Mouse (Mus musculus) heart, postnatal 10 days (tissue): ENCODE data around the gene Cnfn. TPM values are rescaled to one million over a fixed set of nuclear protein-coding genes. Genes with fewer than 3 reads are reported as not detected.
"Not testable (repeated sequence)": the region's sequence is repeated elsewhere in the genome, so short reads cannot be mapped to it uniquely, and the experiment has no call there.

ENCODE experiments used
- DNase-seq, 2 experiments: peaks; one replicate each; pipeline ENCODE4 v3.0.0; 2021
- intact Hi-C: fragments of 180-260 bp; cut with DNase I; formaldehyde crosslinking; loops from one replicate; pipeline ENCODE4 v1.15.1; 2025
- total RNA-seq, 2 experiments: library from RNA; stranded (reverse); gene quantifications; 2 replicates each; pipeline ENCODE4 v1.2.3; 2021

Cnfn gene
- total RNA-seq, 2 experiments from 2014 or later = not detected

- intact Hi-C loops = loop anchor here (5.0 kb wide), 1 partner anchor 94 kb away; no protein-coding TSS in a partner anchor
These were observed 7.0 kb upstream of the Cnfn start for GRCm38 (mm10) chr7:25376556-25376955.

DNA sequence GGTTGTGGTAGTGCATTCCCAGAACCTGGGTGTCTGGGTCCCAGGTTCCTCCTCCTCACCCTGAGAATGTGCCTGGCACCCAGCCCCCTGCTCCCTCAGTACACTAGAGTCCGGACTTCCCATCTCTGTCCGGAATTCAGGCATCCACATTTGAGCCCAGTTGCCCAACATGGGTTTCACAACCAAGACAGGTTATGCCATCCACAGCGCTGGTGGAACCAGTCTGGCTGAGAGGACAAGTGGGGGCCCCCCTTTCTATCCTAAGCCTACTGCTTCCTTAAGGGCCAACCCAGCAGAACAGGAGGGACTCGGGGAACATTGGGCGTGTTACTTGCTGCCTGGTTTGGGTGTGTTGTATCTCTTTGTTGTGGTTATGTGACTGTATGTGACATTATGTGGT, 2.9 kb upstream of the Cnfn start:
- DNase-seq = no peak
- intact Hi-C loops = no loop called here

More at GRCm38 (mm10) chr7:25376556-25376955, 7.0 kb upstream of the Cnfn start:
- peak; percentile 94 for DNase-seq

GRCm38 (mm10) chr7:25368333-25368732, 1.2 kb downstream of the Cnfn start:
- intact Hi-C loops = loop anchor here (2.0 kb wide), 1 partner anchor 34 kb away; no protein-coding TSS in a partner anchor

DNA sequence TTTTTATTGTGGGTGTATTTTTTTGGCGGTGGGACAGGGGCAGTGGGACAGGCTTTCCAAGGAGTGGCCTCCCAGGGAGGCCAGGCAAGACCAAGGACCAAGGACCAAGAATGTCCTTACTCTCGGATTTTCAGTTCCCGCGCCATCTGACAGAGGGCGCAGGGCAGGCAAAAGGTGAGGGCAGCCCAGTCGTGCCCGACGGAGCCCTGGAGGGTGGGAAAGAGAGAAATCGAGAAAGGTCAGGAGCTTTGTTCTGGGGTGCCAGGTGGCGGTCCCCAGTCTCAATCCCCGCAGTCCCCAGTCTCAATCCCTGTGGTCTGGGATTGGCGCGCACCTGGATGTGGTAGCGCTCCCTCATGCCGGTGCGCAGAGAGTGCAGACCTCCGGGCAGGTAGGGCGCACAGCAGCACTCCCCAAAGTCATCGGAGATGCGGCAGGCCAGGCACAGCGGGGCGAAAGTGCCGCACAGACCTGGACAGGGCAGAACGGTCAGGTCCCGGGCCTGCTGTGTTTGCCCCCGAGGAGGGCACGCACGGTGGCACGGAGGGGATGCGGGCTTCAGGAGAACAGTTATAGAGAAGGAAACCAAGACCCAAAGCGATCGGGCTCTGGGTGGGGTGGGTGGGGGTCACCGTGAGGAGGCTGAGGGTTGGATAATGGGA, 1.8 kb downstream of the Cnfn start:
- DNase-seq = peak; percentile 33 to 52
- intact Hi-C loops = loop anchor here (2.0 kb wide), 1 partner anchor 35 kb away; no protein-coding TSS in a partner anchor

More at GRCm38 (mm10) chr7:25368333-25368732, 1.2 kb downstream of the Cnfn start:
- DNase-seq = no peak

- intact Hi-C loops = no loop called here
- no peak for DNase-seq
These were observed 3.4 kb downstream of the Cnfn start for GRCm38 (mm10) chr7:25365937-25366625.

DNA sequence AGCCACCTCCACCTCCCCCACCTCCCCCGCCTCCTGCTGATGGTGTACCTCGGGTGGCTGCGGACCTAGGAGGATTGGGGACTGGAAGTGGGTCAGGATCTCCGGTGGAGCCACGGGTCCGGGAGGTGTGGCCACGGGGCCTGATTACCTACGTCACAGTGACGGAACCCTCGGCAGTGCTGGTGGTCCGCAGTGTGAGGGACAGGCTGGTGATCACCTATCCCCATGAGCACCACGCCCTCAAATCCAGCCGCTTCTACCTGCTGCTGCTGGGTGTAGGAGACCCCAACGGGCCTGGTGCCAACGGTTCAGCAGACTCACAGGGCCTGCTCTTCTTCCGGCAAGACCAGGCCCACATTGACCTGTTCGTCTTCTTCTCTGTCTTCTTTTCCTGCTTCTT, 5.9 kb downstream of the Cnfn start:
- intact Hi-C loops = no loop called here

DNA sequence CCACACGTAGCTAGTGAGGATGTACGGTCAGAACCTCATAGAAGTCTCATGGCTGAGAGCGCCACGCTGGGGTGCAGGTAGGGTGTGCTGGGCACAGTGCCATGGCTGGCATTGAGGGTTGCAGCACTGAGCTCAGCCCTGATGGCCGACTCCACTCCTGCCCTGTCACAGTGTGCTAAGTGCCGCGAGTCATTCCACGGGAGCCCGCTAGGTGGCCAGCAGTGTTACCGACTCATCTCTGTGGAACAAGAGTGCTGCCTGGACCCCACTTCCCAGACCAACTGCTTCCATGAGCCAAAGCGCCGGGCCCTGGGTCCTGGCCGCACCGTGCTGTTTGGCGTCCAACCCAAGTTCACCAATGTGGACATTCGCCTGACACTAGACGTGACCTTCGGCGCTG, 6.4 kb downstream of the Cnfn start:
- peak in 1 of 2 experiments; percentile 42 for DNase-seq
- intact Hi-C loops = no loop called here

More for the DNA sequence above, 5.9 kb downstream of the Cnfn start:
- no peak for DNase-seq

DNA sequence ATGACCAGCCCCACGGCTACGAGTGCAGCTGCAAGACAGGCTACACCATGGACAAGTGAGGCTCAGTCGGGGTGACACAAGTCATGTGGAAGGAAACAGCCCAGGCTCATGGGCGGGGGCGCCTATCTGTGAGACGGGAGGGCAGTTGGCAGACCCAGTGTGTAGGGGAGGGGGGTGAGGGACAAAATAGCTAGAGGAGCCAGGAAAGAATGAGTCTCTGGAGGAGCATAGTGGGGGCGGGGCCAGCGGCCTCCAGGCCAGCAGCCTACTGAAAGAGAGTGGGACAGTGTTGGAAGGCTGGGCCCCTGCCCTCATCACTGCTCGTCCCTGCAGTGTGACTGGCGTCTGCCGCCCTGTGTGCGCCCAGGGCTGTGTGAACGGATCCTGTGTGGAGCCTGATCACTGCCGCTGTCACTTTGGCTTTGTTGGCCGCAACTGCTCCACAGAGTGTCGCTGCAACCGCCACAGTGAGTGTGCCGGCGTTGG, 10.8 kb downstream of the Cnfn start:
- intact Hi-C loops = no loop called here
- DNase-seq = peak; percentile 51 to 63

GRCm38 (mm10) chr7:25348861-25349260, 20.7 kb downstream of the Cnfn start:
- DNase-seq = no peak
- intact Hi-C loops = no loop called here

- intact Hi-C loops = no loop called here
- DNase-seq = no peak
These were observed 28.3 kb downstream of the Cnfn start for GRCm38 (mm10) chr7:25341000-25341784.

- intact Hi-C loops = loop anchor here (10.0 kb wide), 1 partner anchor 235 kb away; no protein-coding TSS in a partner anchor
These were observed 30.2 kb downstream of the Cnfn start for GRCm38 (mm10) chr7:25339329-25339728.

DNA sequence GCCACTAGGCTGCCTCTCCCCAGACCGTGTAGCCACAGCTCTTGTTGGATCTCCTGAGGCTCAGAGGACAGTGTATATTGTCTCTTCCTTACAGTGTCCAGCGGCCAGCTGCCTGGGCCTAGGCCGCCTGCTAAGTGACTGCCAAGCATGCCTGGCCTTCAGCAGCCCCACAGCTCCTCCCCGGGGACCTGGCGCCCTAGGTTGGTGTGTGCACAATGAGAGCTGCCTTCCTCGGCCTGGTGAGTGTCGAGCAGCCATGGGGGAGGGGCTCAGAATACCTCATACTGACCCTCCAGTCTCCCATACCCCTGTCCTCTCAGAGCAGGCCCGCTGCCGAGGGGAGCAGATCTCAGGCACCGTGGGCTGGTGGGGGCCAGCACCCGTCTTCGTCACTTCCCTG, 35.1 kb downstream of the Cnfn start:
- intact Hi-C loops = loop anchor here (10.0 kb wide), 1 partner anchor 230 kb away; no protein-coding TSS in a partner anchor
- DNase-seq = no peak

More at GRCm38 (mm10) chr7:25339329-25339728, 30.2 kb downstream of the Cnfn start:
- no peak for DNase-seq

DNA sequence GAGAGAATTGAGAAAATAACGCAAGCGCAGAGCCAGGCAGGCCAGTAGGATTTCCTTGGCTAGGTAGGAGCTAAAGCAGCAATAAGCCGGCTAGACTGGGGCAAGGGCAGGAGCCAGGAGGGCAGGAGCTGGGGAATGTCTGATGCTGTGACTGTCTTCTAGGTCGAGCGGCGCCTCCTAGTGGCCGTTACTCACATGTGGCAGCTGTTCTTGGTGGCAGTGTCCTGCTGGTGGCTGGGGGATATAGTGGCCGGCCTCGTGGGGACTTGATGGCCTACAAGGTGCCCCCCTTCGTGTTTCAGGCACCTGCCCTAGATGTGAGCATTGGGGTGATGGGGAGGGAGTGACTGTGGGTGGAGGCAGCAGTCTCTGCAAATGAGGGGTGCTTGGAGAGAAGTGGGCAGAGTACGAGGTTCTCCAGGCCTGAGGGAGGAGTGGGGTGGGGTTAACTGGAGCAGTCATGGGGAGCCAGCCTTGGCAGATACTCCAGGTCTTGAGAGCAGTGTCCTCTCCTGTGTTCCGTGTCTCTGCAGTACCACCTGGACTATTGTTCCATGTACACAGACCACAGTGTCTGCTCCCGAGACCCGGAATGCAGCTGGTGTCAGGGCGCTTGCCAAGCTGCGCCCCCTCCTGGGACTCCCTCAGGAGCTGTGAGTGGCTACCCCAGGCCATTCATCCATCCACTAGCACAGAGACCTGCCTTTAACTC, 35.8 kb downstream of the Cnfn start:
- peak; percentile 74 to 83 for DNase-seq
- intact Hi-C loops = loop anchor here (1.0 to 10.0 kb wide), 2 partner anchors 200 to 229 kb away; no protein-coding TSS in a partner anchor

DNA sequence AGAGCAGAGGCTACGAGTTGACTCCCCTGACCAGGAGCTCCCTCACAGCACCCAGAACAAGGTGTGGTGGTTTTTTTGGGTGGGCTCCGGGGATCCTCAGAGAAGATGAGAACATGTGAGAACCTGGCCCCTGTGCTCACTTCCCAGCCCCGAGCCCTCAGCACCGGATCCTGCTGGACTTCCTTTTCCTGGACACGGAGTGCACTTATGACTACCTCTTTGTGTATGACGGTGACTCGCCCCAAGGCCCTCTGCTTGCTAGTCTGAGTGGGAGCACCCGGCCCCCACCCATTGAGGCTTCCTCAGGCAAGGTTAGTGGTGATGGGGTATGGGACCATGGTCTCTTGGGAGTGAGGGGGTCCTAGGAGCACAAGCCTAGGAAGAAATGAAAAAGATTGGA, 43.3 kb downstream of the Cnfn start:
- intact Hi-C loops = no loop called here
- DNase-seq = no peak

DNA sequence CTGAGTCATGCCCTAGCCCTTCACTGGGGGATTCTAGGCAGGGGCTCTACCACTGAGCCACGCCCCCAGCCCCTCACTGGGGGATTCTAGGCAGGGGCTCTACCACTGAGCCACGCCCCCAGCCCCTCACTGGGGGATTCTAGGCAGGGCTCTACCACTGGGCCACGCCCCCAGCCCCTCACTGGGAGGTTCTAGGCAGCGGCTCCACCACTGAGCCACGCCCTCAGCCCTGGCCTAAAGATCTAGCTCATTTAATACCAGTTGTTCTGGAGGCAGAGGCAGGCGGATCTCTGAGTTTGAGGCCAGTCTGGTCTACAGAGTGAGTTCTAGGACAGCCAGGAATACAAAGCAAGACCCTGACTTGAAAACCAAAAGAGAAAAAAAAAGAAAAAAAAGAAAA, 44.1 kb downstream of the Cnfn start:
- DNase-seq, intact Hi-C loops: not testable (repeated sequence)

GRCm38 (mm10) chr7:25323219-25323618, 46.3 kb downstream of the Cnfn start:
- intact Hi-C loops = no loop called here
- DNase-seq = no peak

GRCm38 (mm10) chr7:25322058-25322484, 47.5 kb downstream of the Cnfn start:
- intact Hi-C loops = no loop called here
- DNase-seq = peak; percentile 34 to 42
